Mouse (Mus musculus) c-Kit-negative CD71-positive TER-119-positive erythroid progenitor cells, embryonic 14.5 days (primary cell): ENCODE measurements around the gene Chchd10.
A peak's percentile ranks its signal among the peaks of the same experiment; 100 is the strongest.

Experiments
- DNase-seq: peaks from one replicate; pipeline ENCODE4 v3.0.0-alpha.2; 2013; ENCODE audit warnings: low read depth, low spot score

Chchd10 gene

GRCm38 (mm10) chr10:75949053-75950045, 16.4 kb downstream of the Chchd10 start:
- no peak for DNase-seq

- no peak for DNase-seq
Observed at GRCm38 (mm10) chr10:75950791-75951210, 17.9 kb downstream of the Chchd10 start.

- peak; percentile 58 for DNase-seq
Observed at GRCm38 (mm10) chr10:75951424-75952050, 18.6 kb downstream of the Chchd10 start.

- no peak for DNase-seq
Observed at GRCm38 (mm10) chr10:75954381-75954811, 21.5 kb downstream of the Chchd10 start, which contains the start of gene Gm5134. Gene Gm5134 (plus strand): TSS chr10:75954514.

GRCm38 (mm10) chr10:75973846-75974245, 40.9 kb downstream of the Chchd10 start:
- no peak for DNase-seq

GRCm38 (mm10) chr10:75975216-75975615, 42.3 kb downstream of the Chchd10 start:
- no peak for DNase-seq

GRCm38 (mm10) chr10:75978119-75978834, 45.3 kb downstream of the Chchd10 start:
- no peak for DNase-seq

- DNase-seq: no peak
Observed at GRCm38 (mm10) chr10:75978835-75979157, 45.9 kb downstream of the Chchd10 start.

GRCm38 (mm10) chr10:75979432-75979831, 46.5 kb downstream of the Chchd10 start:
- no peak for DNase-seq
